Mouse (Mus musculus) stomach, embryonic 16.5 days (tissue): ENCODE measurements around the gene Cgnl1. TPM values are rescaled to one million over a fixed set of nuclear protein-coding genes. Genes with fewer than 3 reads are reported as not detected.
A peak's percentile ranks its signal among the peaks of the same experiment; 100 is the strongest.

Source experiments
- ATAC-seq: fragments of 200-750 bp; cut with Nextera tagmentation; 2 replicates; pipeline ENCODE4 v1.8.0; 2017; ENCODE audit warnings: moderate number of reproducible peaks, moderate TSS enrichment; ENCODE audit not compliant: insufficient read depth, low FRiP score
- H3K27ac ChIP-seq: fragments of 300-500 bp; sonication (generic); 2 replicates; pipeline ENCODE4 v1.5.1; 2014; ENCODE audit warnings: low read length
- H3K27me3 ChIP-seq: fragments of 300-500 bp; sonication (generic); 2 replicates; pipeline ENCODE4 v1.6.1; 2014; ENCODE audit warnings: low read length, control low read depth, mixed read lengths; ENCODE audit not compliant: control insufficient read depth, insufficient read depth
- H3K36me3 ChIP-seq: fragments of 300-500 bp; sonication (generic); 2 replicates; pipeline ENCODE4 v1.6.1; 2014; ENCODE audit warnings: low read length; ENCODE audit not compliant: control insufficient read depth, insufficient read depth
- H3K4me1 ChIP-seq: fragments of 300-500 bp; sonication (generic); 2 replicates; pipeline ENCODE4 v1.6.1; 2014; ENCODE audit warnings: low read length, control low read depth, mixed read lengths; ENCODE audit not compliant: control insufficient read depth, insufficient read depth
- H3K4me2 ChIP-seq: fragments of 300-500 bp; sonication (generic); 2 replicates; pipeline ENCODE4 v1.6.1; 2014; ENCODE audit warnings: low read depth, low read length, mixed read lengths
- H3K4me3 ChIP-seq: fragments of 300-500 bp; sonication (generic); replicated peaks from 2 replicates; pipeline ENCODE4 v1.5.1; 2014; ENCODE audit warnings: mild to moderate bottlenecking, low read length
- H3K9ac ChIP-seq: fragments of 300-500 bp; sonication (generic); 2 replicates; pipeline ENCODE4 v1.6.1; 2014; ENCODE audit warnings: low read length
- H3K9me3 ChIP-seq: fragments of 300-500 bp; sonication (generic); replicated peaks from 2 replicates; pipeline ENCODE4 v1.6.1; 2016; ENCODE audit warnings: low read length, control low read depth; ENCODE audit not compliant: control insufficient read depth
- WGBS: fragments of 180-500 bp; shearing (Covaris S2); extraction: QIAGEN DNeasy Blood & Tissue Kit; methylation state at CpG from one replicate; pipeline ENCODE4 v1.1.7; 2014; 5-methylcytosine and 5-hydroxymethylcytosine counted together
- polyA plus RNA-seq: library from polyadenylated mRNA; unstranded; fragments of >200 nt; fragmentation: Nextera tagmentation; extraction: Ambion mirVana; gene quantifications from 2 replicates; pipeline ENCODE4 v1.2.1, GENCODE M21; 2015

The Cgnl1 gene
- polyA plus RNA-seq, 1 experiment from 2014 or later, result 9.4 TPM

- no peak overlapping the region for H3K4me2 ChIP-seq
- H3K36me3 ChIP-seq, result no peaks in the 10 kb centered on the region
- H3K4me3 ChIP-seq, result no peak overlapping the region
- WGBS, result 54% methylated on average over 11 of the region's 11 CpGs
- no peak overlapping the region for H3K27ac ChIP-seq
- no peaks in the 10 kb centered on the region for H3K27me3 ChIP-seq
- no peak for ATAC-seq
- H3K9me3 ChIP-seq, result no peaks in the 10 kb centered on the region
- no peaks in the 10 kb centered on the region for H3K4me1 ChIP-seq
- 0 out of 2 replicates have a peak overlapping the region, but pooled peaks have one; percentile 14 for H3K9ac ChIP-seq
Observed at GRCm38 (mm10) chr9:71638198-71638597, 133.2 kb downstream of the Cgnl1 start.

- Histone ChIP-seq H3K36me3 (no peaks in the 10 kb centered on the region), H3K9me3 (no peaks in the 10 kb centered on the region), H3K27ac (no peak overlapping the region), H3K4me3 (no peak overlapping the region), H3K9ac (no peak overlapping the region), H3K4me1 (no peaks in the 10 kb centered on the region), H3K27me3 (no peaks in the 10 kb centered on the region), H3K4me2 (no peak overlapping the region)
- ATAC-seq, result no peak
- WGBS, result 89% methylated on average over 1 of the region's 1 CpGs
Observed at GRCm38 (mm10) chr9:71636854-71637253, 134.5 kb downstream of the Cgnl1 start.

- ATAC-seq, result no peak
- Histone ChIP-seq H3K4me1 (no peaks in the 10 kb centered on the region), H3K27ac (no peak overlapping the region), H3K9me3 (no peaks in the 10 kb centered on the region), H3K4me2 (no peak overlapping the region), H3K9ac (no peak overlapping the region), H3K27me3 (no peaks in the 10 kb centered on the region), H3K36me3 (no peaks in the 10 kb centered on the region), H3K4me3 (no peak overlapping the region)
- 64% methylated on average over 1 of the region's 1 CpGs for WGBS
Observed at GRCm38 (mm10) chr9:71635627-71636026, 135.8 kb downstream of the Cgnl1 start.

- Histone ChIP-seq H3K4me1 (no peaks in the 10 kb centered on the region), H3K27ac (no peak overlapping the region), H3K27me3 (no peaks in the 10 kb centered on the region), H3K9ac (no peak overlapping the region), H3K4me3 (no peak overlapping the region), H3K4me2 (no peak overlapping the region), H3K36me3 (no peaks in the 10 kb centered on the region), H3K9me3 (no peaks in the 10 kb centered on the region)
- ATAC-seq, result no peak
- WGBS, result 97% methylated on average over 2 of the region's 2 CpGs
Observed at GRCm38 (mm10) chr9:71634916-71635315, 136.5 kb downstream of the Cgnl1 start.

- Histone ChIP-seq H3K4me2 (no peak overlapping the region), H3K4me3 (no peak overlapping the region), H3K9ac (no peak overlapping the region), H3K27me3 (no peaks in the 10 kb centered on the region), H3K36me3 (no peaks in the 10 kb centered on the region), H3K9me3 (no peaks in the 10 kb centered on the region), H3K27ac (no peak overlapping the region), H3K4me1 (peaks cover 2% of the 10 kb centered on the region; the same call in 1 of the 2 replicates)
- no peak for ATAC-seq
- 69% methylated on average over 6 of the region's 6 CpGs for WGBS
Observed at GRCm38 (mm10) chr9:71628921-71629320, 142.5 kb downstream of the Cgnl1 start.

- no peak overlapping the region for H3K9ac ChIP-seq
- no peak overlapping the region for H3K4me2 ChIP-seq
- H3K4me1 ChIP-seq, result peaks cover 2% of the 10 kb centered on the region; the same call in 1 of the 2 replicates
- ATAC-seq, result no peak
- WGBS, result 70% methylated on average over 6 of the region's 6 CpGs
- H3K36me3 ChIP-seq, result no peaks in the 10 kb centered on the region
- no peaks in the 10 kb centered on the region for H3K9me3 ChIP-seq
- no peak overlapping the region for H3K4me3 ChIP-seq
- H3K27ac ChIP-seq, result no peak overlapping the region
- no peaks in the 10 kb centered on the region for H3K27me3 ChIP-seq
Observed at GRCm38 (mm10) chr9:71628286-71628685, 143.1 kb downstream of the Cgnl1 start.

- Histone ChIP-seq H3K9me3 (no peaks in the 10 kb centered on the region), H3K4me2 (no peak overlapping the region), H3K27me3 (no peaks in the 10 kb centered on the region), H3K9ac (no peak overlapping the region), H3K4me3 (no peak overlapping the region), H3K27ac (peak overlapping the region; percentile 47; the same call in 1 of the 2 replicates), H3K36me3 (no peaks in the 10 kb centered on the region), H3K4me1 (peaks cover 2% of the 10 kb centered on the region; the same call in 1 of the 2 replicates)
- WGBS, result 89% methylated on average over 6 of the region's 6 CpGs
- ATAC-seq, result no peak
Observed at GRCm38 (mm10) chr9:71625961-71626360, 145.4 kb downstream of the Cgnl1 start.

- Histone ChIP-seq H3K27ac (peak overlapping the region; percentile 64), H3K4me3 (no peak overlapping the region), H3K4me2 (no peak overlapping the region), H3K9me3 (no peaks in the 10 kb centered on the region), H3K4me1 (peaks cover 2% of the 10 kb centered on the region; the same call in 1 of the 2 replicates), H3K9ac (no peak overlapping the region), H3K36me3 (no peaks in the 10 kb centered on the region), H3K27me3 (no peaks in the 10 kb centered on the region)
- WGBS, result 31% methylated on average over 10 of the region's 10 CpGs
- ATAC-seq, result peak; percentile 63; the same call in 1 of the 2 replicates
Observed at GRCm38 (mm10) chr9:71624793-71625495, 146.5 kb downstream of the Cgnl1 start.

- Histone ChIP-seq H3K27me3 (no peaks in the 10 kb centered on the region), H3K9ac (no peak overlapping the region), H3K4me3 (no peak overlapping the region), H3K27ac (peak overlapping the region; percentile 38; the same call in 1 of the 2 replicates), H3K9me3 (no peaks in the 10 kb centered on the region), H3K36me3 (no peaks in the 10 kb centered on the region), H3K4me1 (peaks cover 2% of the 10 kb centered on the region; the same call in 1 of the 2 replicates), H3K4me2 (no peak overlapping the region)
- ATAC-seq, result peak; percentile 73; the same call in 1 of the 2 replicates
- WGBS, result 38% methylated on average over 4 of the region's 4 CpGs
Observed at GRCm38 (mm10) chr9:71623871-71624569, 147.4 kb downstream of the Cgnl1 start.
